27 mouse cellular contexts compared by ENCODE assay signal in genomic region chr1:122423503-122423902, GRCm38 (mm10).
A peak's percentile ranks its signal among the peaks of the same experiment; 100 is the strongest.
DNase-seq lines count a peak whose midpoint lies in the region; ATAC-seq and TF ChIP-seq lines count a peak whose summit lies in the region.
"Had no signal": no experiment of that assay in that cellular context is flagged by ENCODE, and none has a peak within 500 bp of the region (broad histone marks: within the 10 kb centered on the region; RNA-seq: fewer than 3 reads in every experiment).

No protein-coding gene starts in this region.

- no peak overlapping the region for H3K4me3 ChIP-seq in forebrain, embryonic 14.5 days (ENCODE audit: low read depth, low read length)
- no peak overlapping the region for H3K4me3 ChIP-seq in forebrain, postnatal 0 days (ENCODE audit: low read depth, low read length)
- H3K4me3 ChIP-seq in midbrain, embryonic 12.5 days, result no peak overlapping the region
- H3K4me3 ChIP-seq in midbrain, embryonic 13.5 days (replicated peaks), result no peak overlapping the region
- H3K4me3 ChIP-seq: embryonic facial prominence, embryonic 10.5 days; embryonic facial prominence, embryonic 13.5 days; erythroblast, embryonic 14.5 days; forebrain, embryonic 12.5 days; heart, embryonic 12.5 days; heart, embryonic 15.5 days; hindbrain, embryonic 15.5 days had no signal

- WGBS in forebrain, embryonic 14.5 days, result 51% methylated on average over 2 of the region's 2 CpGs
- 41% methylated on average over 2 of the region's 2 CpGs for WGBS in forebrain, postnatal 0 days
- 47% methylated on average over 2 of the region's 2 CpGs for WGBS in midbrain, embryonic 12.5 days
- 46% methylated on average over 2 of the region's 2 CpGs for WGBS in midbrain, embryonic 13.5 days

- DNase-seq in forebrain, embryonic 14.5 days (ENCODE audit: low spot score), result peak; percentile 11
- no peak for DNase-seq in forebrain, postnatal 0 days
- peak; percentile 24 for DNase-seq in brain, adult 2 months (ENCODE audit: low read depth, low spot score)
- peak; percentile 39 for DNase-seq in brain, embryonic 14.5 days (ENCODE audit: low read depth)
- DNase-seq: adrenal gland, adult 8-10 months; adrenal gland, postnatal 25 days; cerebellum, adult 11-12 months; cerebellum, postnatal 36 days; embryo, embryonic 11 days; gastrocnemius, postnatal 25 days; heart, adult 18-20 months; heart, postnatal 10 days; heart, postnatal 36 days; kidney, adult 18-20 months had no signal

- no peak for TF ChIP-seq CTCF in forebrain, postnatal 0 days (IDR thresholded peaks at IDR 0.05; ENCODE audit: low read depth)
- TF ChIP-seq CTCF in brain, embryonic 14.5 days (IDR thresholded peaks at IDR 0.05; ENCODE audit: borderline replicate concordance, extremely low read depth, insufficient read depth, insufficient read length), result no peak

- no peak overlapping the region for H3K4me2 ChIP-seq in forebrain, embryonic 14.5 days (ENCODE audit: low read length)
- H3K4me2 ChIP-seq in forebrain, postnatal 0 days (ENCODE audit: low read depth), result no peak overlapping the region
- H3K4me2 ChIP-seq in midbrain, embryonic 12.5 days (replicated peaks), result no peak overlapping the region
- H3K4me2 ChIP-seq in midbrain, embryonic 13.5 days (replicated peaks), result no peak overlapping the region
- H3K4me2 ChIP-seq: embryonic facial prominence, embryonic 13.5 days; forebrain, embryonic 12.5 days; heart, embryonic 12.5 days; heart, embryonic 15.5 days; hindbrain, embryonic 15.5 days had no signal

- no peaks in the 10 kb centered on the region for H3K4me1 ChIP-seq in forebrain, embryonic 14.5 days (ENCODE audit: control insufficient read depth, insufficient read depth, low read length)
- H3K4me1 ChIP-seq in forebrain, postnatal 0 days (ENCODE audit: insufficient read depth), result no peaks in the 10 kb centered on the region
- no peaks in the 10 kb centered on the region for H3K4me1 ChIP-seq in midbrain, embryonic 12.5 days
- no peaks in the 10 kb centered on the region for H3K4me1 ChIP-seq in midbrain, embryonic 13.5 days (replicated peaks)
- H3K4me1 ChIP-seq: embryonic facial prominence, embryonic 10.5 days; embryonic facial prominence, embryonic 13.5 days; forebrain, embryonic 12.5 days; heart, embryonic 12.5 days; heart, embryonic 15.5 days; hindbrain, embryonic 15.5 days had no signal

- H3K27ac ChIP-seq in forebrain, embryonic 14.5 days (ENCODE audit: low read depth, low read length), result no peak overlapping the region
- H3K27ac ChIP-seq in forebrain, postnatal 0 days (ENCODE audit: low read depth, low read length), result no peak overlapping the region
- no peak overlapping the region for H3K27ac ChIP-seq in midbrain, embryonic 12.5 days (replicated peaks)
- H3K27ac ChIP-seq in midbrain, embryonic 13.5 days, result no peak overlapping the region
- H3K27ac ChIP-seq: embryonic facial prominence, embryonic 10.5 days; embryonic facial prominence, embryonic 13.5 days; forebrain, embryonic 12.5 days; heart, embryonic 15.5 days; hindbrain, embryonic 15.5 days had no signal

- no peak overlapping the region for H3K9ac ChIP-seq in forebrain, embryonic 14.5 days (ENCODE audit: low read length)
- H3K9ac ChIP-seq in forebrain, postnatal 0 days, result no peak overlapping the region
- H3K9ac ChIP-seq in midbrain, embryonic 12.5 days (replicated peaks), result no peak overlapping the region
- H3K9ac ChIP-seq in midbrain, embryonic 13.5 days (replicated peaks), result no peak overlapping the region
- H3K9ac ChIP-seq: embryonic facial prominence, embryonic 13.5 days; forebrain, embryonic 12.5 days; heart, embryonic 12.5 days; heart, embryonic 15.5 days; hindbrain, embryonic 15.5 days had no signal

- no peaks in the 10 kb centered on the region for H3K9me3 ChIP-seq in forebrain, embryonic 14.5 days (replicated peaks; ENCODE audit: control insufficient read depth, low read length)
- no peaks in the 10 kb centered on the region for H3K9me3 ChIP-seq in forebrain, postnatal 0 days (ENCODE audit: low read length)
- no peaks in the 10 kb centered on the region for H3K9me3 ChIP-seq in midbrain, embryonic 12.5 days
- no peaks in the 10 kb centered on the region for H3K9me3 ChIP-seq in midbrain, embryonic 13.5 days
- H3K9me3 ChIP-seq: embryonic facial prominence, embryonic 10.5 days; embryonic facial prominence, embryonic 13.5 days; forebrain, embryonic 12.5 days; heart, embryonic 12.5 days; heart, embryonic 15.5 days; hindbrain, embryonic 15.5 days had no signal

- no peak for ATAC-seq in forebrain, embryonic 14.5 days
- ATAC-seq in forebrain, postnatal 0 days, result no peak
- peak; percentile 58; the same call in 1 of the 2 replicates for ATAC-seq in midbrain, embryonic 12.5 days (ENCODE audit: low FRiP score, low read depth)
- ATAC-seq in midbrain, embryonic 13.5 days, result no peak
- ATAC-seq: CD4-positive, CD25-positive, alpha-beta regulatory T cell, adult 4 months; forebrain, embryonic 16.5 days; inflammation-experienced regulatory T-cells, adult 6 months; intestine, embryonic 16.5 days had no signal

- no peaks in the 10 kb centered on the region for H3K36me3 ChIP-seq in forebrain, embryonic 14.5 days (ENCODE audit: control insufficient read depth, insufficient read depth, low read length)
- no peaks in the 10 kb centered on the region for H3K36me3 ChIP-seq in forebrain, postnatal 0 days (ENCODE audit: insufficient read depth)
- no peaks in the 10 kb centered on the region for H3K36me3 ChIP-seq in midbrain, embryonic 12.5 days
- no peaks in the 10 kb centered on the region for H3K36me3 ChIP-seq in midbrain, embryonic 13.5 days
- H3K36me3 ChIP-seq: embryonic facial prominence, embryonic 10.5 days; embryonic facial prominence, embryonic 13.5 days; forebrain, embryonic 12.5 days; heart, embryonic 12.5 days; heart, embryonic 15.5 days; hindbrain, embryonic 15.5 days had no signal

- no peaks in the 10 kb centered on the region for H3K27me3 ChIP-seq in forebrain, embryonic 14.5 days (replicated peaks; ENCODE audit: control insufficient read depth, insufficient read depth, low read length)
- no peaks in the 10 kb centered on the region for H3K27me3 ChIP-seq in forebrain, postnatal 0 days (ENCODE audit: insufficient read depth, low read length)
- no peaks in the 10 kb centered on the region for H3K27me3 ChIP-seq in midbrain, embryonic 12.5 days
- no peaks in the 10 kb centered on the region for H3K27me3 ChIP-seq in midbrain, embryonic 13.5 days
- H3K27me3 ChIP-seq: embryonic facial prominence, embryonic 13.5 days; forebrain, embryonic 12.5 days; heart, embryonic 12.5 days; heart, embryonic 15.5 days; hindbrain, embryonic 15.5 days had no signal

- TF ChIP-seq POLR2A in brain, embryonic 14.5 days (IDR thresholded peaks at IDR 0.05; ENCODE audit: borderline replicate concordance, extremely low read depth, insufficient read depth, insufficient read length, poor library complexity, severe bottlenecking), result no peak
